Mouse (Mus musculus) brain, embryonic 14.5 days (tissue): ENCODE measurements at regions not wholly inside any gene's neighbourhood (a gene's known extent, or its start where the extent isn't known, plus 50 kb on each side); places are given as distances from the start of the nearest gene placed in this dataset.

Experiments
- CTCF ChIP-seq: fragments of 200-500 bp; IDR thresholded peaks from 2 replicates; pipeline ENCODE4 v1.5.1; 2012; ENCODE audit warnings: inconsistent platforms, mild to moderate bottlenecking, moderate library complexity, borderline replicate concordance; ENCODE audit not compliant: insufficient read depth, insufficient read length; ENCODE audit errors: extremely low read depth
- POLR2A ChIP-seq: fragments of 200-500 bp; IDR thresholded peaks from 2 replicates; pipeline ENCODE4 v1.6.1; 2012; ENCODE audit warnings: mild to moderate bottlenecking, inconsistent platforms, borderline replicate concordance; ENCODE audit not compliant: poor library complexity, insufficient read depth, insufficient read length, severe bottlenecking; ENCODE audit errors: extremely low read depth

DNA sequence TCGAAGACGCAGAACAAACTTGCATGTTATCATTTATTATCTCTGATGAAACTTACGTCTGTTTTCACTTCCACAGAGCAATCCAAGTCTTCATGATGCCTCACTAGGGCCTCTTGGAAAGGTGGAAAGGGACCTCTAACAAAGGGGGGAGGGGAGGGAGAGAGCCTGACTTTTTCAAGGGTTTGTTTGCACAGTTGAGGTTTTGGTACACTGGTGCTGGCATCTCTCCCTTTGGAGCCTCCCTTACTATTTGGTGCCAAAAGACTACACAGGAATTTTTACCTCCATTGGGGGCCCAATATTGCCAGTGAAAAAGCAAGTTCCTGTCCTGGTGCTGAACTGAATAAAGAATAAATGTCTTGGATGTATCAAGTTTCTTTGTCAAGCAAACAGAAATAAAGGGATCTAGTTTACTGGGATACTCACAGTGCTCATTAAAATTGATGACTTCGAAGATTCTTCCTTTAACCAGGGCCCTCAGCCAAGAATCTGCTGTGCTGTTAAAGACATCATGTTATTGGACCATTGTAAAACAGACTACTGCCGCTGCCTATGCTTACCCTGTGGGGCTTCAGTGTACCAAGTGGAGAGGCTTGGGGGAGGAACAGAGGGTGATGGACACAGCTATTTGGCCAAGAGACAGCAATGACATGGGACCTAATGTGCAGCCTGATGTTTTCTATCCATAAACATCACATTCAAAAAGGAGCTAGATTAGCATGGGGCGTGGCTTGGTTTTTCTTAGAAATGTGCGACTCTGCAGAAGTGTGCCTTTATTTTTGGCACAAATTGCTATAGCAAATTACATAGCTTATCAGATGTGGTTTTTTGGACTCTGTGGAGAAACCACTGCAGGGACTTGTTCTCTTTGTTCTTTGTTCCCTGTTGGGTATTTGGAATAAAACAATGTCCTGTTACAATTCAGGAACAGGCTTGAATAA lies 160.3 kb upstream of the Cited2 start:
- TF ChIP-seq POLR2A (no peak), CTCF (no peak)
